Mouse (Mus musculus) cortical plate, adult 2 months (tissue): ENCODE measurements around the gene Myh9.

ENCODE experiments used
- CTCF ChIP-seq: fragments of 200-500 bp; IDR thresholded peaks from 2 replicates; pipeline ENCODE4 v1.5.1; 2011; ENCODE audit warnings: mild to moderate bottlenecking, control low read depth, low read length; ENCODE audit not compliant: insufficient read depth; ENCODE audit errors: extremely low read depth
- POLR2A ChIP-seq: fragments of 200-500 bp; IDR thresholded peaks from 2 replicates; pipeline ENCODE4 v1.6.1; 2011; ENCODE audit warnings: mild to moderate bottlenecking, low read length, control low read depth; ENCODE audit not compliant: insufficient read depth; ENCODE audit errors: extremely low read depth

DNA sequence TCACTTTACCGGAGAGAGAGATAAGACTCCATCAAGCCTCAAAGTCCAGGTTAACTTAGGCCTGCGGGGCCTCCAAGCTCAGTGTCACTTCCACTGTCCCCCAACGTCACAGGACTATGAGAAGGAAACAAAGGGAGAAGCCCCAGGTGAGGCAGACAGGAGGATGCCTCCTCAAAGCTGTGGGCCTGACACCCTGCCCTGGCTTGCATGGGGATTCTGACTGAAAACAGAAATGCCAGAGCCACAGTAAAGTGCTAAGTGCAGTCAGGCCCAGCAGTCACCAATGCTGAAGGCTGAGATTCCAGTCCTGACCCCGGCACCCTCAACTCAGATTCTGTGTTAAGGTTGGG lies 25.4 kb downstream of the Myh9 start:
- TF ChIP-seq CTCF (no peak), POLR2A (no peak)
